Mouse (Mus musculus) lung, adult 2 months (tissue): Measurements from ENCODE around the gene Eln.

Experiments used
- CTCF ChIP-seq: fragments of 200-500 bp; IDR thresholded peaks from 2 replicates; pipeline ENCODE4 v1.5.1; 2011; ENCODE audit warnings: mild to moderate bottlenecking, low read length, control low read depth; ENCODE audit not compliant: insufficient read depth
- POLR2A ChIP-seq: fragments of 200-500 bp; IDR thresholded peaks from 2 replicates; pipeline ENCODE4 v1.6.1; 2011; ENCODE audit warnings: low read depth, mild to moderate bottlenecking, control low read depth, low read length, borderline replicate concordance; ENCODE audit errors: extremely low read depth

DNA sequence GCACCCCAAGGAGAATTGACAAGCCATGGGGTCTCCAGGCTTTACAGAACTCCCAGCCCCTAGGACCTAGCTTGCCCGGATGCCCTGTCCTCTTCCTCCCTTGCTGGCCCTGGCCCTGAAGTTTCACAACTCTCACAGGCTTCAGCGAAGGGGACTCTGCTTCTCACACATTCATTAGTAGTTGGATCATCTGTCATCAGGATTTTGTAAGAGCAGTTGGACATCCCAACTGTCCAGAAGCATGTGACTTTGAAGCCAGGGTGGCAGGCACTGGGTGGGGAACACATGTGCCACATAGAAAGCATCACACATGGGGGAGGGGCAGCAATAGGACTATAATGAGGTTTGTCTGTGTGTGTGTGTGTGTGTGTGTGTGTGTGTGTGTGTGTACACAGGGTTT, 12.2 kb downstream of the Eln start:
- no peak for TF ChIP-seq POLR2A
- TF ChIP-seq CTCF, result no peak
